Mouse (Mus musculus) limb, embryonic 14.5 days (tissue): ENCODE data around the gene Dync1h1. TPM values are rescaled to one million over a fixed set of nuclear protein-coding genes. Genes with fewer than 3 reads are reported as not detected.
A peak's percentile ranks its signal among the peaks of the same experiment; 100 is the strongest.
"Not testable (repeated sequence)": the region's sequence is repeated elsewhere in the genome, so short reads cannot be mapped to it uniquely, and the experiment has no call there.

Experiments used
- ATAC-seq: fragments of 200-750 bp; cut with Nextera tagmentation; 2 replicates; pipeline ENCODE4 v1.8.0; 2017; ENCODE audit warnings: low read depth, moderate number of reproducible peaks, moderate TSS enrichment; ENCODE audit not compliant: low FRiP score
- DNase-seq: peaks from one replicate; pipeline ENCODE4 v3.0.0-alpha.2; 2015; ENCODE audit warnings: low spot score
- H3K27ac ChIP-seq: fragments of 300-500 bp; sonication (generic); replicated peaks from 2 replicates; pipeline ENCODE4 v1.5.1; 2014; ENCODE audit warnings: low read depth, mild to moderate bottlenecking, low read length, moderate library complexity, mixed read lengths
- H3K27me3 ChIP-seq: fragments of 300-500 bp; sonication (generic); 2 replicates; pipeline ENCODE4 v1.6.1; 2014; ENCODE audit warnings: low read length, mixed read lengths; ENCODE audit not compliant: control insufficient read depth, insufficient read depth
- H3K36me3 ChIP-seq: fragments of 300-500 bp; sonication (generic); 2 replicates; pipeline ENCODE4 v1.6.1; 2014; ENCODE audit warnings: mild to moderate bottlenecking, low read length, moderate library complexity, mixed read lengths; ENCODE audit not compliant: control insufficient read depth, insufficient read depth
- H3K4me1 ChIP-seq: fragments of 300-500 bp; sonication (generic); 2 replicates; pipeline ENCODE4 v1.6.1; 2014; ENCODE audit warnings: antibody characterized with exemption, low read length, mixed read lengths; ENCODE audit not compliant: control insufficient read depth, insufficient read depth
- H3K4me2 ChIP-seq: fragments of 300-500 bp; sonication (generic); replicated peaks from 2 replicates; pipeline ENCODE4 v1.6.1; 2014; ENCODE audit warnings: low read depth, mild to moderate bottlenecking, low read length, moderate library complexity; ENCODE audit not compliant: severe bottlenecking
- H3K4me3 ChIP-seq: fragments of 300-500 bp; sonication (generic); replicated peaks from 2 replicates; pipeline ENCODE4 v1.5.1; 2014; ENCODE audit warnings: low read length
- H3K9ac ChIP-seq: fragments of 300-500 bp; sonication (generic); 2 replicates; pipeline ENCODE4 v1.6.1; 2014; ENCODE audit warnings: mild to moderate bottlenecking, low read depth, low read length, moderate library complexity; ENCODE audit not compliant: severe bottlenecking
- H3K9me3 ChIP-seq: fragments of 300-500 bp; sonication (generic); 2 replicates; pipeline ENCODE4 v1.6.1; 2016; ENCODE audit warnings: low read length; ENCODE audit not compliant: control insufficient read depth
- POLR2A ChIP-seq: fragments of 200-500 bp; IDR thresholded peaks from 2 replicates; pipeline ENCODE4 v1.8.0; 2012; ENCODE audit warnings: inconsistent platforms, mild to moderate bottlenecking, moderate library complexity, borderline replicate concordance; ENCODE audit not compliant: insufficient read depth, insufficient read length; ENCODE audit errors: extremely low read depth
- WGBS: fragments of 180-500 bp; shearing (Covaris S2); extraction: QIAGEN DNeasy Blood & Tissue Kit; methylation state at CpG from one replicate; pipeline ENCODE4 v1.1.7; 2014; 5-methylcytosine and 5-hydroxymethylcytosine counted together
- polyA plus RNA-seq, 2 experiments: library from polyadenylated mRNA; depleted of rRNA in 1 of 2; stranded (reverse) in 1 of 2; unstranded in 1 of 2; fragments of >200 nt; fragmentation: Nextera tagmentation in 1 of 2; extraction: Ambion mirVana in 1 of 2; gene quantifications; 2 replicates each; pipeline versions ENCODE4 v1.2.1 to v1.2.3; 2012 to 2014

The Dync1h1 gene
- polyA plus RNA-seq, 2 experiments: 69.2 to 183 TPM

DNA sequence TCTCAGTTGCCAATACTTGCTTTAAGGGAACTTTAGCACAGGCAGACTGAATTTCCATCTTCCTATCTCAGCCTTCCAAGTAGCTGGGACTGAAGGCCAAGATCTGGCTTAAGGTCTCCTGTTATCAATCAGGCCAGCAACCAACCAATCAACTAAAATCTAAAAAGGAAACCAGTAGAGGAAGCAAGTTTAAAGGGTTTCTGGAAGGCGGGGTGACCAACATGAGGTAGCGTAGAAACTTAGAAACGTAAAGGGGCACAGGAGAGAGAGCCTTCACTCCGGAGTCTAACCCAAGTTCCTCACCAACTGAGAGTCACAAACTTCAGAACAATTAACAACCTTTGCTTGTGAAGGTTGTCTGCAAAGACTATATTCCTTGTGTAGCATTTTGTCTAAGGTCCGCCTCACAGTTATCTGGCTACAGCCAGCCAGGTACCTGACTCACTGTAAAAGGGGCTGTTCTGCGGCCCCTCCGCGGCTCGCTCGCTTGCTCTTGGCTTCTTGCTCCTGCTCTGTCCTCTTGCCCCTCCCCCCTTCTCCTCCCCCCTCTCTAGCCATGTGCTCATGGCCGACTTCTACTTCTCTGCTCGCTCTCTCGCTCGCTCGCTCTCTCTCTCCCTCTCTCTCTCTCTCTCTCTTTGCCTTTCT, 97.4 kb downstream of the Dync1h1 start:
- no peak for TF ChIP-seq POLR2A
- Histone ChIP-seq H3K4me1 (peaks cover 11% of the 10 kb centered on the region; the same call in 1 of the 2 replicates), H3K27ac (no peak overlapping the region), H3K4me3 (no peak overlapping the region), H3K36me3 (peaks cover 11% of the 10 kb centered on the region), H3K4me2 (no peak overlapping the region), H3K27me3 (no peaks in the 10 kb centered on the region), H3K9me3 (no peaks in the 10 kb centered on the region), H3K9ac (peak overlapping the region; percentile 34; the same call in 1 of the 2 replicates)
- ATAC-seq: no peak
- DNase-seq: no peak
- WGBS: 34% methylated on average over 15 of the region's 15 CpGs

DNA sequence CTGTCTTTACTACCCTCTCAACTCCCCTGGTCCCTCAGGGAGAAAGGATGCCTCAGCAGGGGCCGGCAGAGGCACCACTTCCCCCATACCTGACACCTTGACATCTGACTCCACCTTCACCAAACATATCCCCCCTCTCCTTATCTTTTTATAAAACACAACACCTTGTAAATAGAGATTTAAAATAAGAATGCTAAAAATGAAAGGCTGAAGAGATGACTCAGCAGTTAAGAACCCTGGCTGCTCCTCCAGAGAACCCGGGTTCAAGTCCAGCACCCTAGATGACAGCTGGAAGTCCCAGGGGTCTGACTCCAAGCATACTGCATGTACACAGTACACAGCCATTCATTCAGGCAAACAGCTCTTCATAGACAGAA, 97.9 kb downstream of the Dync1h1 start:
- Histone ChIP-seq H3K4me2 (no peak overlapping the region), H3K9ac (peak overlapping the region; percentile 34; the same call in 1 of the 2 replicates), H3K4me3 (no peak overlapping the region), H3K36me3 (peaks cover 7% of the 10 kb centered on the region), H3K9me3 (no peaks in the 10 kb centered on the region), H3K27me3 (no peaks in the 10 kb centered on the region), H3K4me1 (peaks cover 11% of the 10 kb centered on the region; the same call in 1 of the 2 replicates), H3K27ac (no peak overlapping the region)
- WGBS: 44% methylated on average over 2 of the region's 2 CpGs
- TF ChIP-seq POLR2A: no peak
- ATAC-seq: no peak
- DNase-seq: no peak

DNA sequence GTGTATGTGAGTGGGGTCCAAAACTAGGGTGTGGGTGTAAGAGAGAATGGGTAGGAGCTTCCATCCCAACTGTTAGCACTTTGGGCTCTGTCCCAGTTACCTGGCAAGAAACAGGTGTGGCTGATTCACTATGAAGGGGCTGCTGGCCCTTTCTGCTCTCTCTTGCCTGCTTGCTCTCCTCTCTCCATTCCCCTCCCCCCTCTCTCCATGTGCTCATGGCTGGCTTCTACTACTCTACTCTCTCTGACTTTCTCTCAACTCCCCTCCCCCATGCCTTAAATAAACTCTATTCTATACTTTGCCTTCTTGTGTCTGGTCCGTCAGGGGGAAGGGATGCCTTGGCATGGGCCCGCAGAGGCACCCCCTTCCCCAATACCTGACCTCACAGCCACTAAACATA, 99.5 kb downstream of the Dync1h1 start:
- H3K36me3 ChIP-seq: no peaks in the 10 kb centered on the region
- ATAC-seq (no peak), DNase-seq (no peak)
- H3K9me3 ChIP-seq: no peaks in the 10 kb centered on the region
- TF ChIP-seq POLR2A: no peak
- H3K9ac ChIP-seq: no peak overlapping the region
- H3K4me2 ChIP-seq: no peak overlapping the region
- 0 out of 2 replicates have a peak, but pooled peaks cover 4% of the 10 kb centered on the region for H3K4me1 ChIP-seq
- no peak overlapping the region for H3K4me3 ChIP-seq
- WGBS: 68% methylated on average over 2 of the region's 2 CpGs
- no peaks in the 10 kb centered on the region for H3K27me3 ChIP-seq
- no peak overlapping the region for H3K27ac ChIP-seq

DNA sequence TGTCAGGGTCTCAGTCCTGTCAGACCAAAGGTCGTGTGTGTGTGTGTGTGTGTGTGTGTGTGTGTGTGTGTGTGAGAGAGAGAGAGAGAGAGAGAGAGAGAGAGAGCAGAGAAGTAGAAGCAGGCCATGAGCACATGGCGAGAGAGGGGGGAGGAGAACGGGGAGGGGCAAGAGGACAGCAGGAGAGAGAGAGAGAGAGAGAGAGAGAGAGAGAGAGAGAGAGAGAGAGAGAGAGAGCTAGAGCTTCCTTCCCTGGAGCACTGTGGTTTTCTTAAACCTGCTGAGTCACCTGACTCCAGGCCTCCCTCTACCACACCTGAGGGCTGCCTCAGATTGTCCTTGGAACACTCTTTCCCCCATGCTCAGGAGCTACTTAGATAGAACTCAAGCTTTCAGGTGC, 100.1 kb downstream of the Dync1h1 start:
- not testable (repeated sequence) for H3K4me3 ChIP-seq, H3K9ac ChIP-seq, H3K4me1 ChIP-seq, H3K27ac ChIP-seq, H3K4me2 ChIP-seq, H3K27me3 ChIP-seq, H3K36me3 ChIP-seq, DNase-seq, ATAC-seq, H3K9me3 ChIP-seq
- 35% methylated on average over 3 of the region's 3 CpGs for WGBS

DNA sequence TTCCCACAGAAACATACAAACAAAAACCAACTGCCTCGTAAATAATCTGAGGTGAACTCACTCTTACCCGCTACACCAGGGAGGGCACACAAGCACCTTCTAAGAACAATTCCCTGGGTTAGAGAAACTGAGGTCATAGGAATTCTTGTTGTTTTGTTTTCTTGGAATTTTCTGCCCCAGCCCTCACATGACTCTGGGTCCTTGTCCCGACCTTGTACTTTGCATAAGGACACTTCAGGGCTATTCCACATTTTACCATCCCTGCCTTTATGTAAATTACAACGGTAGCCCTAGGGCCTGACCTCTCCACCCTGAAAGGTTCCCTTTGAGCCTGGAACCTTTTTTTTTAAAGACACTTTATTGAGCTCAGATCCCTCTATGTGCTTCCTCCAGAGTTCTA, 101.3 kb downstream of the Dync1h1 start, which contains the start of gene Hsp90aa1:
TSS of gene Hsp90aa1 (minus strand) at position 173 of the 400 bp plus-strand sequence.
- H3K27me3 ChIP-seq: no peaks in the 10 kb centered on the region
- DNase-seq: no peak
- H3K4me1 ChIP-seq: no peaks in the 10 kb centered on the region
- no peaks in the 10 kb centered on the region for H3K9me3 ChIP-seq
- TF ChIP-seq POLR2A: no peak
- H3K36me3 ChIP-seq: no peaks in the 10 kb centered on the region
- H3K9ac ChIP-seq: no peak within 1 kb of the TSS
- 43% methylated on average over 4 of the region's 4 CpGs for WGBS
- H3K27ac ChIP-seq: no peak within 1 kb of the TSS
- H3K4me3 ChIP-seq: no peak within 1 kb of the TSS
- no peak for ATAC-seq
- no peak within 1 kb of the TSS for H3K4me2 ChIP-seq
